Mouse (Mus musculus): ENCODE data around the gene Ms4a6c.

- no peak for TF ChIP-seq CTCF (IDR thresholded peaks at IDR 0.05; ENCODE audit: low read depth, low read length)
- TF ChIP-seq POLR2A (IDR thresholded peaks at IDR 0.05; ENCODE audit: insufficient read depth, low read length): no peak
- TF ChIP-seq EP300 (IDR thresholded peaks at IDR 0.05; ENCODE audit: insufficient read depth, low read depth, low read length): no peak
Observed at GRCm38 (mm10) chr19:11447238-11447637, 21.9 kb upstream of the Ms4a6c start.

Measured in ES-Bruce4 (cell line).